Mouse (Mus musculus) cerebellum, adult 9-11 months (tissue): ENCODE measurements around the gene Gng8.

Experiments used
- DNase-seq: peaks from one replicate; pipeline ENCODE4 v3.0.0; 2022

Gng8 gene

GRCm38 (mm10) chr7:16876608-16877007 lies 15.0 kb upstream of the Gng8 start:
- peak; percentile 80 for DNase-seq

DNA sequence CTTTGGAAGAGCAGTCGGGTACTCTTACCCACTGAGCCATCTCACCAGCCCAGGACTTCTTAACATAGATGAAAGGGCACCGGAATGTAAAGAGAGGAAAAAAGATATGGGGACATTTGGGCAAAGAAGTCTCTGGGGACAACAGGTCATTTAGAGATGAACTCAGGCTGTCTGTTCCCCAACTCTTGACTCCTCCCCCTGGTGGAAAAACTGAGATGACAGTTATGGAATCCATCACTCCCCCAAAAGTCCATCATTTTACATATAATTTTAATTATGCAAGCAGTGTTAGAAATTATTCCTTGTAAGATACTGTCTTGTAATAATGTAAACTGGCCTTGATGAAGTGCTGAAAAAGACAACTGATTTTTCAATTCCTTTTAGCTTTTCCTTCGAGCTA lies 13.9 kb upstream of the Gng8 start:
- DNase-seq: no peak

DNA sequence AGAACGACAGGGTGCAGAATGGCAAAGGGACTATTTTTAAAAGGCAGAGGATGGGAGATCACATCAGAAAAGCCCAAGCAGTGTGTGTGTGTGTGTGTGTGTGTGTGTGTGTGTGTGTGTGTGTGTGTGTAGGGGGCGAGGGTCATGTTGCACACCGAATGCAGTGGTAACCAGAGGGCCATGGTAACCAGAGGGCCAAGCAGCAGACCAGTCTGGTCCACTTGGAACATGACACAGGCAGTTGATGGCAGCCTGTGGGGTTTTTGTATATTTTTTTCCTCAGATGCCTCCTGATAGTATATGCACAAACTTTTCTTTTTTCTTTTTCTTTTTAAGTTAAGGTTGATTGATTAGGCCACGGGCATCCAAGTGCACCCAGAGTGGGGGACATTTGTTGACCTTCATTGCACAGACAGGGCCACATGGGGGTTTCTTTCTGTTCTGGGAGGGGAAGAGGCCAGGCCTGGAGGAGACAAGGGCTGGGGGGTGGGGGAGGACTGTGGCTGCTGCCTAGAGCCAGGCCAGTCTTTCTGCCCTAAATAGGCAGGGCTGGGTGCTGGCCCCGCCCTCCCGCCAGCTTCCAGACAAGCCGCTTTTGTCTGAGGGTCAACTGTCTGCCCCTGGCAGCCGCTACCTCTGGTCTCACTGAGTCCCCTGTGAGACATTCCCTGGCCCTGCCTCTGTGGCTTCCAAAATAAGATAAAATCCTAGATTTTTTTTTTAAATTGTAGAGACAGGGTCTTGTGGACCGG lies 11.6 kb upstream of the Gng8 start:
- DNase-seq: no peak

DNA sequence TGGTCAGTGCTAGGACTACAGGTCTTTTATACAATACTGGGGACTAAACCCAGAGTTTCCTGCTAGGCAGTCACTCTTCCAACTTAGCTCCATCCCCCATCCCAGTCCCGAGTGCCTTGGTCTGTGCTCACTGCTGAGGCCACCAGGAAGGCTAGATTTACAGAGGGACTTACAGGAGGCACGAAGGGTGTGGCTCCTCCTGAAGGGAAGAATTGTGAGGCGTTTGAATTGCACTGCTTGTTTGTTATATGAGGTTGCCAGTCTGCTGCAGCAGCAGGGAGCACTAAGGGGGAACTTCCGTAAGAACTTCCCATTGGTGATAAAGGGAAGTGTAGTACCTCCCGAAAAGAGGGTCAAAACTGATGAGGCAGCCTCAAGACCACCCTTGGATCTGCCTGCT lies 11.0 kb upstream of the Gng8 start:
- no peak for DNase-seq

GRCm38 (mm10) chr7:16883162-16883561 lies 8.4 kb upstream of the Gng8 start:
- DNase-seq: no peak

DNA sequence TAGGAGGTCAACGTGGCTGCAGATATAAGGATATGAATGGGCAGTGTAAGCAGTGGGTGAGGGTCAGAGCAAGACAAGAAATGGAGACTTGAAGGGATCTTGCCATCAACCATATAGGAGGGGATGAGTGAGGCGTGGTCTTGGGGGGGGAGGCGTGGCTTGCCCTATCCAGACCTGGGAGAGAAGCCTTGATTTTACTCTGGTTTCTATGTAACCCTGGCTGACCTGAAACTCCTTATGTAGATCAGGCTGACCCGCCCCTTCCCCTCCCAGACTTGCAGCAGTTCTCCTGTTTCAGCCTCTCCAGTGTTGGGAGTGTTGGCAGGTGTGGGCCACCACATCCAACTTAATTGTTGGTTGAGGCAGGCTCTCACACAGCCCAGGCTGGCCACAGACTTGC lies 7.3 kb upstream of the Gng8 start:
- DNase-seq: no peak

DNA sequence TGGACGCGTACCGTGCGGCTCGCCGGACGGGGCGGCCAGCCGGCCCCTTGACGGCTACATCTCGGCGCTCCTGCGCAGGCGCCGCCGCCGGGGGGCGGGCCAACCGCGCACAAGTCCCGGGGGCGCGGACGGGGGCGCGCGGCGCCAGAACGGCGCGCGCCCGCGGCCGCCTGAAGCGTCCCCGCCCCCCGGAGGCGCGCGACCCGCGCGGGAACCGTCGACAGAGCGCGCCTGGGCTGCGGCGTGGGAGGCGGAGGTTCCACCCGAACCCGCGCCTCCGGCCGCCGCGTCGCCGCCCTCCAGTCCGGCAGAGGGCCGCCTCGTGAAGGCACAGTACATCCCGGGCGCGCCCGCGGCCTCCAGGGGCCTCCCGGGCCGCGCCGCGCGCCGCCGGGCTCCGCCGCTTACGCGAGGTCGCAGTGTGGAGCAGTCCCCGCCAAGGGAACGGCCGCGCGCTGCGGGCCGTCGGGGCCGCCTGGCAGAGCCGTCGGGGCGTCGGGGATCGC lies 6.3 kb upstream of the Gng8 start:
- no peak for DNase-seq

DNA sequence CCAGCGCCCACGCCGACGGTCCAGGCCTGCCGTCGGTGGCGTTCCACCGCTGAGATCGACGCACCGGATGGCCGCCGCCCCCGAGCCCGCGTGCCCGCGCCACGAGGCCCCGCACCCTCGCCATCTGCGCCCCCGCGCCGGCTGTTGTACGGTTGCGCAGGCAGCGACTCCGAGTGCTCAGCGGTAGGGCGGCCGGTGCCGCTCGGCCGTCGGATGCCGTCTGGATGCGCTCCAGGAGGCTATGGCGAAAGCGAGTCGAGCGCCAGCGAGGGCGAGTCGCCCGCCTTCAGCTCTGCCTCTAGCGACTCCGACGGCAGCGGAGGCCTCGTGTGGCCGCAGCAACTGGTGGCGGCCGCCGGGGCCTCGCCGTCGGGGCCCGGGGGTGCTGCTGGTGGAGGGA lies 5.7 kb upstream of the Gng8 start:
- no peak for DNase-seq

- DNase-seq: peak; percentile 41
Measured at GRCm38 (mm10) chr7:16890536-16890935, 1.1 kb upstream of the Gng8 start.

GRCm38 (mm10) chr7:16890944-16891343 lies 642 bp upstream of the Gng8 start:
- peak; percentile 47 for DNase-seq

DNA sequence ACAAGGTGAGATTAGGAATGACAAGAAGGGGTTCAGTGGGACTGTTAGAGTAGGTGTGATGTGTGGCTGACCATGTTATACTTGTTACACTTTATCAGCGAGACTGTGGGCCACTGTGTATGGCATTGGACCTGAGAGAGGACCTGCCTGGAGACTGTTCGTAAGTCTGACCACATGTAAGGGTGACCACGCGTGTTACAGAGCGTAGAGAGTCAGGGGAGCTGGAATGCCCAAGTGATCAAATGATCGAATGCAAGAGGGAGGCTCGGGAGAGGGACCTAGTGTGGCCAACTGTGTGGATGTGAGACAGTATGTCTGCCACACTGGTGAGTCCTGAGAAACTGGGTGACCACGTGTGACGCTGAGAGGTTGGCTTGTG lies 755 bp downstream of the Gng8 start:
- no peak for DNase-seq

DNA sequence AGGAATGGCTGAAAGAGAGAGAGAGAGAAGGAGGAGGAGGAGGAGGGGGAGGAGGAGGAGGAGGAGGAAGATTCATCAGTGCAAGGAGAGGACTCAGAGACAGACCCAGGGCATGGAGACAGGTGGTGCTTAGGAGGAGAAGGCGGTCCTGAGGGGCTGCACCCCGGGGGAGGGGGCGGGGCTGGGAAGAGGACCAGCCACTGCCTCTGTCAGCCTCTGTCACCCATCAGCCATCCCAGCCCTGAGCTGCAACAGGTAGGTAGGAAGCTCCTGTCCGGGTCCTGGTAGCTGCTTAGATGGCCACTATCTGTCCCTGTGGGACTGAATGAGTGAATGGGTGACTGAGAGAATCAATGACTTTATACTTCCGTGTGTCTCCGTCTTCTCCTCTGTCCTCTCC lies 2.0 kb downstream of the Gng8 start:
- peak; percentile 58 for DNase-seq

GRCm38 (mm10) chr7:16894279-16894678 lies 2.7 kb downstream of the Gng8 start:
- DNase-seq: peak; percentile 63

DNA sequence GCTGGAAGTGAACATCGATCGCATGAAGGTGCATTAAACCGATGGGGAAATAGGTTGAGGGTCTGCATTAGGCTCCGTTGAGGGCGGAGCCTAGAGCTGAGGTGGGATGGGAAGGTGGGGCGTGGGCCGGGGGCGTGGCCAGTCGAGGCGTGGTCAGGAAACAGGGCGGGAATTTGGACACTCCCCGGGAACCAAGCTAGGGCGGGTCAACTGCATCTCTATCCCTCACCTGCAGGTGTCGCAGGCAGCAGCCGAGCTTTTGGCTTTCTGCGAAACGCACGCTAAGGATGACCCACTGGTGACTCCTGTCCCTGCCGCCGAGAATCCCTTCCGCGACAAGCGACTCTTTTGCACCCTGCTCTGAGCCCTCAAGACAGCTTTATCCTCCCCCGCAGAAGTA lies 3.4 kb downstream of the Gng8 start:
- DNase-seq: peak; percentile 88

- DNase-seq: peak; percentile 34
Measured at GRCm38 (mm10) chr7:16895511-16895910, 3.9 kb downstream of the Gng8 start.

DNA sequence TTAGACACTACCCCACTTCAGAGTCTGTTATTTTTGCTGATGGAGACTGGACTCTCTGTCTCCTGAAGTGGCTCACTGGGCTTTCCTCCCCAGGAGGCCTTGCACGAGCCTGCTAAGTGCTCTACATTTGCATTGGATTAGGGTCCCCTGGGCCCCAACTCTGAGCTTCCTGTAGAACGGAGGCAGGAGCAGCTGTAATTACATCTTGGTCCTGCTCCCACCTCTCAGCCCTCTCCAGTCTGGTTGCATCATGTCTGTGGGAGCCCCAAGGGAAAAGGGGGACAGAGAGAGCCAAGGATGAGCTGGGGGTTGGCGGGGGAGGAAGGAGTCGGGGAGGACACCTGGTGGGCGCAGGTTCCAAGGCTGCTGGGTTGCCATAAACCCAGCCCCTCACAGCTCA lies 8.9 kb downstream of the Gng8 start:
- no peak for DNase-seq

- peak; percentile 11 for DNase-seq
Measured at GRCm38 (mm10) chr7:16903439-16903955, 11.9 kb downstream of the Gng8 start.

GRCm38 (mm10) chr7:16904120-16904675 lies 12.6 kb downstream of the Gng8 start:
- DNase-seq: peak; percentile 11

GRCm38 (mm10) chr7:16905491-16906021 lies 14.0 kb downstream of the Gng8 start:
- no peak for DNase-seq

DNA sequence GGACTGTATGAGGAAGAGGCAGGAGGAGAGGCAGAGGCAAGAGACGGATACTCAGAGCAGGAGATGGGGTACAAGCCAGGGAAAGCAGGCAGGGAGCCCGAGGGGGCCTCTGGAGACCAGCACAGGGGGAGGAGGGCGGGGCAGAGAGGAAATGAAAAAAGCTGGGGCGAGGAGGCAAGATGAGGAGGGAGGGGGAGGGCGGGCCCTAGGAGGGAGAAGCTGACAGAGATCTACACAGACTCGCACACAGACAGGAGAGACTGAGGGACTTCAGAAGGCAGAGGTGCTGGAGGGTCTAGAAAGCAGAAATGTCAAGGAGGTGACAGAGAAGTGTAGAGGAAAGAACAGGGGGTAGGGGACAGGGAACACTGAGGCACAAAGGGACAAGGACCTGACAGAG lies 14.7 kb downstream of the Gng8 start, which contains the start of gene Ptgir:
TSS of gene Ptgir (plus strand) at position 210 of the 400 bp plus-strand sequence.
- no peak for DNase-seq

- DNase-seq: no peak
Measured at GRCm38 (mm10) chr7:16906889-16907559, 15.4 kb downstream of the Gng8 start.

DNA sequence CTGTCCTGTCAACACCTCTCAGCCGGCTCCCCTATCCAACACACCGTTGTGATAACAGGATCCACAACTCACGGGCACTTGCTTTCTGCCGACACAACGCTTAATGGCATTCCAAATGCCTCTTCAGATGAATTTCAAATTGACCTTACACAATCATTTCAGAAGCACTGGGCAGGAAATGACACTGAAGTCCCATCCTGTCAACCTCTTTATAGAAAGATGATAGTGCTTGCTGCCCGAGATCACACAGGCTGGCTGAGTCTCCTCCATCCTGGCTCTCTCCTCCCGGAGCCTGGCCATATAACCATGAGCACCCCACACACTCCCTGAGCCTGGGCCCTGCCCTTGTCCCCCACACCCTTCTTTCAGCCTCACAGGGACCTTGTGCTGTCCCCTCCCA lies 16.3 kb downstream of the Gng8 start:
- no peak for DNase-seq

DNA sequence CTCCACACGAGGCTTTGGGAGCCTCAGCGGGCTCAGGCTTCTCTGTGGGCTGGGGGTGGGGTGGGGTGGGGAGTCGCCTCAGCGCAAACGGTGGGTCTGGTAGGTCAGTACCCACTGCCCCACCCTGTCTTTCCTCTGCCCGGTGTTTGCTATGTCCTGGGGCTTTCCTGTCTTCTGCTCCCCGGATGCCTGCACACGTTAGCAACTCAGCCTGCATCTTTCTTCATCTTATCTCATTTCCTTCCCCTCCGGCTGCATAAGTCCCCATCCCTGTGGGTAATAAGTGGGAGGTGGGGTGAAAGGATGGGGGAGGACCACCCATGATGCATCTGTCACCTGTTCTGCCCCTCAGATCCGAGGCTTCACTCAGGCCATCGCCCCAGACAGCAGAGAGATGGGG lies 16.8 kb downstream of the Gng8 start:
- DNase-seq: no peak

DNA sequence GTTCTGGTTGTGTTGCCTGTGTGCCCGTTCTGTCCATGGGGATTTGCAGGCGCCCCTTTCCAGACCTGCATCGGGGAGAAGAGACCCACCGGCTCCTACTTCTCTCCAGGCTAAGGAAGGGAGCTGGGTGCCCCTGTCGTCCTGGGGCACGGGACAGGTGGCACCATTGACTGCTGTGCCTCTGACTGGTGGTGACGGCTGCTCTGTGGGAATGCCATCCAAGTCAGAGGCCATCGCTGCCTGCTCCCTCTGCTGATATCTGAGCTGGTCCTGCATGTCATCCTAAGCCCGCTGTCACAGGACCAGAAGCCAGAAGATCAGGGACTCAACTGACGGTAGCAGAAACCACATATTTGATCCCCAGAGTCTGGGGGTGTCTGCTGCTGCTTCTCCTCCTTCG lies 17.3 kb downstream of the Gng8 start:
- DNase-seq: no peak
